Mouse (Mus musculus) lung, adult 2 months (tissue): Measurements from ENCODE around the gene Edrf1.

Experiments
- CTCF ChIP-seq: fragments of 200-500 bp; IDR thresholded peaks from 2 replicates; pipeline ENCODE4 v1.5.1; 2011; ENCODE audit warnings: mild to moderate bottlenecking, low read length, control low read depth; ENCODE audit not compliant: insufficient read depth
- POLR2A ChIP-seq: fragments of 200-500 bp; IDR thresholded peaks from 2 replicates; pipeline ENCODE4 v1.6.1; 2011; ENCODE audit warnings: low read depth, mild to moderate bottlenecking, control low read depth, low read length, borderline replicate concordance; ENCODE audit errors: extremely low read depth

DNA sequence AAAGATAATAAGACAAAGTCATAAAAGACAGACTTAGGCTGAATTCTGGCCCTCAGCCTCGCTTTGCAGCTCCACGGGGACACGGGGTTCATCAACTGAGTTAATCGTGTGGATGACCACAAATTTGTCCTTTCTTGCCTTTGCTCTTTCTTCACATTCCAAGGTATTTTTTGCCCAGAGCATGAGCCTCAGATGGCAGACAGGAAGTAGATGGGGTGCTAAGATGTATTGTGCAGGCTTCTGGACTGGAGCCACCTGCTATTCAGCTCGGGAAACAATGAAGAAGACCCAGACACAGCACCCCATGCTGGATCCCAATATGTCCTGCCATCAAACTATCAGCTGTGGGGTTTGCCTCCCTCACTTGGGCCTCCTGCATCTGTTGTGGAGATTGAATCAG is 30.0 kb upstream of the Edrf1 start:
- TF ChIP-seq CTCF (no peak), POLR2A (no peak)
